Mouse (Mus musculus) hindbrain, embryonic 14.5 days (tissue): ENCODE measurements around the gene Rmdn2. TPM values are rescaled to one million over a fixed set of nuclear protein-coding genes. Genes with fewer than 3 reads are reported as not detected.

ENCODE experiments used
- ATAC-seq: fragments of 200-750 bp; cut with Nextera tagmentation; 2 replicates; pipeline ENCODE4 v1.8.0; 2017; ENCODE audit warnings: moderate number of reproducible peaks, mild to moderate bottlenecking, moderate TSS enrichment, moderate library complexity; ENCODE audit not compliant: low FRiP score
- DNase-seq: peaks from one replicate; pipeline ENCODE4 v3.0.0-alpha.2; 2015; ENCODE audit warnings: low spot score
- H3K27ac ChIP-seq: fragments of 300-500 bp; sonication (generic); 2 replicates; pipeline ENCODE4 v1.5.1; 2014; ENCODE audit warnings: mild to moderate bottlenecking, moderate library complexity
- H3K27me3 ChIP-seq: fragments of 300-500 bp; sonication (generic); 2 replicates; pipeline ENCODE4 v1.6.1; 2014; ENCODE audit warnings: mild to moderate bottlenecking, low read length, mixed read lengths; ENCODE audit not compliant: control insufficient read depth, insufficient read depth
- H3K36me3 ChIP-seq: fragments of 300-500 bp; sonication (generic); replicated peaks from 2 replicates; pipeline ENCODE4 v1.6.1; 2014; ENCODE audit not compliant: control insufficient read depth, insufficient read depth
- H3K4me1 ChIP-seq: fragments of 300-500 bp; sonication (generic); replicated peaks from 2 replicates; pipeline ENCODE4 v1.6.1; 2014; ENCODE audit warnings: antibody characterized with exemption, low read length, mixed read lengths; ENCODE audit not compliant: control insufficient read depth, insufficient read depth
- H3K4me2 ChIP-seq: fragments of 300-500 bp; sonication (generic); replicated peaks from 2 replicates; pipeline ENCODE4 v1.6.1; 2014; ENCODE audit warnings: mild to moderate bottlenecking, moderate library complexity
- H3K4me3 ChIP-seq: fragments of 300-500 bp; sonication (generic); replicated peaks from 2 replicates; pipeline ENCODE4 v1.5.1; 2014; ENCODE audit warnings: mild to moderate bottlenecking, low read length
- H3K9ac ChIP-seq: fragments of 300-500 bp; sonication (generic); 2 replicates; pipeline ENCODE4 v1.6.1; 2014
- H3K9me3 ChIP-seq: fragments of 300-500 bp; sonication (generic); 2 replicates; pipeline ENCODE4 v1.6.1; 2016; ENCODE audit warnings: low read length; ENCODE audit not compliant: control insufficient read depth
- WGBS: fragments of 180-500 bp; shearing (Covaris S2); extraction: QIAGEN DNeasy Blood & Tissue Kit; methylation state at CpG from one replicate; pipeline ENCODE4 v1.1.7; 2014; 5-methylcytosine and 5-hydroxymethylcytosine counted together
- polyA plus RNA-seq: library from polyadenylated mRNA; unstranded; fragments of >200 nt; fragmentation: Nextera tagmentation; extraction: Ambion mirVana; gene quantifications from 2 replicates; pipeline ENCODE4 v1.2.1, GENCODE M21; 2014

The Rmdn2 gene
- polyA plus RNA-seq: 8.7 and 13.4 TPM in 2 replicates

GRCm38 (mm10) chr17:79611545-79611944, at the start of gene Rmdn2:
Gene Rmdn2 (plus strand): TSS chr17:79611863.
- H3K27me3 ChIP-seq: no peaks in the 10 kb centered on the region
- H3K4me1 ChIP-seq: peaks cover 10% of the 10 kb centered on the region
- ATAC-seq (no peak), DNase-seq (no peak)
- WGBS: 88% methylated on average over 4 of the region's 4 CpGs
- no peak within 1 kb of the TSS for H3K4me2 ChIP-seq
- H3K9ac ChIP-seq: no peak within 1 kb of the TSS
- no peaks in the 10 kb centered on the region for H3K36me3 ChIP-seq
- no peaks in the 10 kb centered on the region for H3K9me3 ChIP-seq
- no peak within 1 kb of the TSS for H3K4me3 ChIP-seq
- no peak within 1 kb of the TSS for H3K27ac ChIP-seq

DNA sequence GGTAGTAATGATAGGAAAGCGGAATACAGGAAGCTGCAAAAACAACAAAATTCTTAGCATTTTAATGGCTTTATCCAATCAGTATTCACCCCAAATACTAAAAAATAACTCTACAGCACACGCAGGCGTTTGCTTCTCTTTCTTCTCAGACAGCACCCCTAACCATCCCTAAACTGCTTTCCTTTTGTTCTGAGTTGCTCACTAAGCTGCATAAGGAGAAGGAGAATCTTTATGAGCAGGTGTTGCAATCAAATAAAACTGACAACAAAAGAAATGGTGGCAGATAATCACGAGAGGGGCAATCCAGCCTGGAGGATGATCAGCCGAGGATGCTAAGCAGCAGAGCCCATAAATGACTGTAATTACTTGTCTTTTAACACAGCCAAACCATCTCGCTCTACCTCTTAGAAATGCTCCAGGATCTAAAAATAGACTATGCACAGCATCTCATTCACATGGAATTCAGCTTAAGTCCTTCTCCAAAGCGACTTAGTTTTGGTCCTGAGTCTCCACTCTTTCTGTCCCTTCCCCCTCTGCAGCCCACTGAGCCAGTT, 48.5 kb upstream of the Rmdn2 start:
- no peaks in the 10 kb centered on the region for H3K36me3 ChIP-seq
- H3K9ac ChIP-seq: no peak overlapping the region
- H3K27ac ChIP-seq: no peak overlapping the region
- H3K4me2 ChIP-seq: no peak overlapping the region
- H3K4me1 ChIP-seq: no peaks in the 10 kb centered on the region
- ATAC-seq: no peak
- no peaks in the 10 kb centered on the region for H3K27me3 ChIP-seq
- peaks cover 11% of the 10 kb centered on the region for H3K9me3 ChIP-seq
- no peak for DNase-seq
- WGBS: 66% methylated on average over 7 of the region's 7 CpGs
- H3K4me3 ChIP-seq: no peak overlapping the region

GRCm38 (mm10) chr17:79563721-79564120, 47.9 kb upstream of the Rmdn2 start:
- H3K4me2 ChIP-seq: no peak overlapping the region
- WGBS: 79% methylated on average over 2 of the region's 2 CpGs
- no peak overlapping the region for H3K9ac ChIP-seq
- H3K36me3 ChIP-seq: no peaks in the 10 kb centered on the region
- no peaks in the 10 kb centered on the region for H3K4me1 ChIP-seq
- H3K4me3 ChIP-seq: no peak overlapping the region
- no peak overlapping the region for H3K27ac ChIP-seq
- DNase-seq: no peak
- no peaks in the 10 kb centered on the region for H3K27me3 ChIP-seq
- no peak for ATAC-seq
- peaks cover 11% of the 10 kb centered on the region for H3K9me3 ChIP-seq

- Histone ChIP-seq H3K4me3 (no peak overlapping the region), H3K27ac (no peak overlapping the region), H3K9me3 (peaks cover 5% of the 10 kb centered on the region), H3K36me3 (no peaks in the 10 kb centered on the region), H3K27me3 (no peaks in the 10 kb centered on the region), H3K9ac (no peak overlapping the region), H3K4me1 (no peaks in the 10 kb centered on the region), H3K4me2 (no peak overlapping the region)
- WGBS: 40% methylated on average over 9 of the region's 9 CpGs
- ATAC-seq (no peak), DNase-seq (no peak)
Observed at GRCm38 (mm10) chr17:79565241-79565961, 46.3 kb upstream of the Rmdn2 start.

DNA sequence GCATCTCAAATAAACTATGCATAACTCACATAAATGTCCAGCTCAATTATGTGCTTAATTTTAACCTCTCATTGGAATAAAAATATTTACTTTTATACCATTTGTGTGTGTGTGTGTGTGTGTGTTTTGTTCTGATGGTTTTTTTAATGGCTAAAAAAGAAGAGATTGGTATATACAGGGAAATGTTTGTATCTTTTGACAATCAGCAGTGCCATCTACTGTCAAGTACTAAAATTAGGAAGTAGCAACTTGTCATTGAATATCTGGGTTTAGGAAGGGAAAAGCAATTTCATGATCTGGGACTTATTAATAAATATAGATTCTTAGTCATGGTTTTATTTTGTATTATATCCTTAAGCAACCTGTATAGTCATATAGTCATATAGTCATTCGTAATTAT, 43.3 kb upstream of the Rmdn2 start:
- 92% methylated on average over 1 of the region's 1 CpGs for WGBS
- H3K9ac ChIP-seq: no peak overlapping the region
- DNase-seq (peak; percentile 67), ATAC-seq (no peak)
- H3K9me3 ChIP-seq: no peaks in the 10 kb centered on the region
- H3K36me3 ChIP-seq: no peaks in the 10 kb centered on the region
- H3K4me2 ChIP-seq: no peak overlapping the region
- no peaks in the 10 kb centered on the region for H3K27me3 ChIP-seq
- no peak overlapping the region for H3K4me3 ChIP-seq
- H3K4me1 ChIP-seq: no peaks in the 10 kb centered on the region
- no peak overlapping the region for H3K27ac ChIP-seq

DNA sequence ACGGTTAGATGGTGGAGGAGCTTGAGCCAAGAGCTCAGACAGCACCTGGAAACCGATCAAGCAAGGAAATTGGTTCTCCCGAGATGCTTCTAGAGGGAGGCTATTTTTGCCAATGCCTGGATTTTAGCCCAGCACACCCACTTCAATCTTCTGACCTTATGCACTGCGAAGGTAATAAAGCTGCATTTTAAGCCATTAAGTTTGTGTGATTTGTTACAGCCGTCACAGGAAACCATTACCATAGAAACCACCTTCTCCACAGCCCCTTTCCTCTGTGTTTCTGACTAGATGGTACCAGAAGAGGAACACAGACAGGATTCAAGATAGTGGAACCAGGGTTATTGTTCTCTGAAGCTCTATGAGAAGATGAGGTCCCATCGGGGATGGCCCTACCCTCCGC, 33.3 kb upstream of the Rmdn2 start:
- H3K4me2 ChIP-seq: no peak overlapping the region
- H3K4me3 ChIP-seq: no peak overlapping the region
- DNase-seq: no peak
- H3K9me3 ChIP-seq: no peaks in the 10 kb centered on the region
- WGBS: 83% methylated on average over 7 of the region's 7 CpGs
- no peaks in the 10 kb centered on the region for H3K27me3 ChIP-seq
- H3K9ac ChIP-seq: no peak overlapping the region
- H3K27ac ChIP-seq: no peak overlapping the region
- H3K36me3 ChIP-seq: no peaks in the 10 kb centered on the region
- ATAC-seq: no peak
- no peaks in the 10 kb centered on the region for H3K4me1 ChIP-seq

- no peak overlapping the region for H3K27ac ChIP-seq
- DNase-seq (peak; percentile 87), ATAC-seq (peak; percentile 89)
- H3K4me1 ChIP-seq: no peaks in the 10 kb centered on the region
- H3K9me3 ChIP-seq: no peaks in the 10 kb centered on the region
- no peak overlapping the region for H3K4me3 ChIP-seq
- H3K36me3 ChIP-seq: no peaks in the 10 kb centered on the region
- H3K9ac ChIP-seq: no peak overlapping the region
- no peak overlapping the region for H3K4me2 ChIP-seq
- no peaks in the 10 kb centered on the region for H3K27me3 ChIP-seq
- WGBS: 69% methylated on average over 6 of the region's 6 CpGs
Observed at GRCm38 (mm10) chr17:79580264-79580920, 31.3 kb upstream of the Rmdn2 start.

GRCm38 (mm10) chr17:79583466-79583865, 28.2 kb upstream of the Rmdn2 start:
- H3K27me3 ChIP-seq: no peaks in the 10 kb centered on the region
- no peak for ATAC-seq
- 80% methylated on average over 4 of the region's 4 CpGs for WGBS

GRCm38 (mm10) chr17:79584246-79584800, 27.3 kb upstream of the Rmdn2 start:
- Histone ChIP-seq H3K9me3 (no peaks in the 10 kb centered on the region), H3K27ac (no peak overlapping the region), H3K36me3 (no peaks in the 10 kb centered on the region), H3K27me3 (no peaks in the 10 kb centered on the region), H3K4me3 (no peak overlapping the region), H3K4me2 (no peak overlapping the region), H3K4me1 (no peaks in the 10 kb centered on the region), H3K9ac (no peak overlapping the region)
- WGBS: 88% methylated on average over 6 of the region's 6 CpGs
- no peak for ATAC-seq
- no peak for DNase-seq

More at GRCm38 (mm10) chr17:79583466-79583865, 28.2 kb upstream of the Rmdn2 start:
- DNase-seq: no peak
- H3K9me3 ChIP-seq: no peaks in the 10 kb centered on the region
- no peak overlapping the region for H3K4me2 ChIP-seq
- no peak overlapping the region for H3K4me3 ChIP-seq
- H3K27ac ChIP-seq: no peak overlapping the region
- no peaks in the 10 kb centered on the region for H3K36me3 ChIP-seq
- H3K4me1 ChIP-seq: no peaks in the 10 kb centered on the region
- no peak overlapping the region for H3K9ac ChIP-seq
